Mouse (Mus musculus): ENCODE results near the gene Ptov1. TPM values are rescaled to one million over a fixed set of nuclear protein-coding genes. Genes with fewer than 3 reads are reported as not detected.

The Ptov1 gene
- total and polyA plus RNA-seq, 3 experiments = 46.4 to 168 TPM; not detected in 1

- Histone ChIP-seq H3K27me3 (ENCODE audit: control insufficient read depth in 1 of 2, insufficient read depth in 2 of 2, low read length in 2 of 2) (no peaks in the 10 kb centered on the region), H3K9me3 (replicated peaks; ENCODE audit: insufficient read depth, low read length) (no peaks in the 10 kb centered on the region), H3K79me2 (ENCODE audit: control insufficient read depth, insufficient read depth, low read length, poor library complexity) (no peaks in the 10 kb centered on the region), H3K4me1 (ENCODE audit: control insufficient read depth in 1 of 2, insufficient read depth in 2 of 2, low read length in 2 of 2) (no peaks in the 10 kb centered on the region), H3K27ac (ENCODE audit: control insufficient read depth, low read depth, low read length) (no peak overlapping the region), H3K36me3 (ENCODE audit: control insufficient read depth in 1 of 2, insufficient read depth in 2 of 2, low read length in 2 of 2) (peaks cover 0 to 1% of the 10 kb centered on the region in 2 experiments; a peak in 2 of 4 replicates), H3K9ac (ENCODE audit: control insufficient read depth, low read depth, low read length, poor library complexity, severe bottlenecking) (no peak overlapping the region), H3K4me3 (ENCODE audit: control insufficient read depth in 1 of 2, insufficient read depth in 1 of 2, low read depth in 2 of 2, low read length in 2 of 2) (no peak overlapping the region)
- TF ChIP-seq BHLHE40 (IDR thresholded peaks at IDR 0.05; ENCODE audit: borderline replicate concordance, low read depth, low read length) (no peak), ZC3H11A (IDR thresholded peaks at IDR 0.05; ENCODE audit: low read depth, low read length) (no peak), MAX (IDR thresholded peaks at IDR 0.05; ENCODE audit: low read length) (no peak), JUND (IDR thresholded peaks at IDR 0.05; ENCODE audit: low read depth, low read length) (no peak), ETS1 (IDR thresholded peaks at IDR 0.05; ENCODE audit: low read depth, low read length) (no peak), MYB (IDR thresholded peaks at IDR 0.05; ENCODE audit: low read depth, low read length) (no peak), GABPA (IDR thresholded peaks at IDR 0.05; ENCODE audit: low read depth, low read length) (no peak), TBP (IDR thresholded peaks at IDR 0.05; ENCODE audit: low read depth, low read length) (no peak), ZKSCAN1 (IDR thresholded peaks at IDR 0.05; ENCODE audit: low read depth, low read length) (no peak), E2F4 (IDR thresholded peaks at IDR 0.05; ENCODE audit: borderline replicate concordance, low read depth, low read length) (no peak), NRF1 (IDR thresholded peaks at IDR 0.05; ENCODE audit: insufficient read depth, low read depth, low read length, poor library complexity, severe bottlenecking) (no peak), CHD2 (IDR thresholded peaks at IDR 0.05; ENCODE audit: low read length) (no peak), USF1 (IDR thresholded peaks at IDR 0.05; ENCODE audit: low read depth, low read length) (no peak), TCF12 (IDR thresholded peaks at IDR 0.05; ENCODE audit: low read depth, low read length) (no peak), SIN3A (IDR thresholded peaks at IDR 0.05; ENCODE audit: low read length) (no peak), MAFK (IDR thresholded peaks at IDR 0.05; ENCODE audit: borderline replicate concordance, low read depth, low read length) (no peak), EP300 (IDR thresholded peaks at IDR 0.05; ENCODE audit: low read depth in 1 of 2, low read length in 2 of 2) (no peak)
- DNase-seq (ENCODE audit: low read depth, low spot score) = no peak
These were observed 45.7 kb upstream of the Ptov1 start for GRCm38 (mm10) chr7:44915314-44915713.

- H3K36me3 ChIP-seq (ENCODE audit: control insufficient read depth in 1 of 2, insufficient read depth in 2 of 2, low read length in 2 of 2) = peaks cover 0 to 1% of the 10 kb centered on the region in 2 experiments; a peak in 1 of 4 replicates
- TF ChIP-seq JUND (IDR thresholded peaks at IDR 0.05; ENCODE audit: low read depth, low read length) (no peak), USF1 (IDR thresholded peaks at IDR 0.05; ENCODE audit: low read depth, low read length) (no peak), TAL1 (IDR thresholded peaks at IDR 0.05; ENCODE audit: low read length) (no peak), ZMIZ1 (IDR thresholded peaks at IDR 0.05; ENCODE audit: low read depth, low read length) (no peak), CTCF (IDR thresholded peaks at IDR 0.05 in 2 of 3, conservative IDR thresholded peaks at IDR 0.05 in 1 of 3; ENCODE audit: control insufficient read depth in 1 of 3, insufficient read depth in 1 of 3, low read depth in 2 of 3, low read length in 3 of 3, poor library complexity in 1 of 3, severe bottlenecking in 1 of 3) (no peak), POLR2A (IDR thresholded peaks at IDR 0.05; ENCODE audit: control insufficient read depth in 1 of 2, insufficient read depth in 1 of 2, low read depth in 1 of 2, low read length in 2 of 2, poor library complexity in 1 of 2) (no peak)
- H3K9me3 ChIP-seq (replicated peaks; ENCODE audit: insufficient read depth, low read length) = no peaks in the 10 kb centered on the region
- no peak overlapping the region for H3K9ac ChIP-seq (ENCODE audit: control insufficient read depth, low read depth, low read length, poor library complexity, severe bottlenecking)
- no peak for DNase-seq (ENCODE audit: low read depth, low spot score)
- H3K27ac ChIP-seq (ENCODE audit: control insufficient read depth, low read depth, low read length) = no peak overlapping the region
- no peak overlapping the region for H3K4me3 ChIP-seq (ENCODE audit: control insufficient read depth in 1 of 2, insufficient read depth in 1 of 2, low read depth in 2 of 2, low read length in 2 of 2)
- H3K4me1 ChIP-seq (ENCODE audit: control insufficient read depth in 1 of 2, insufficient read depth in 2 of 2, low read length in 2 of 2) = no peaks in the 10 kb centered on the region
- no peaks in the 10 kb centered on the region for H3K79me2 ChIP-seq (ENCODE audit: control insufficient read depth, insufficient read depth, low read length, poor library complexity)
- H3K27me3 ChIP-seq (ENCODE audit: control insufficient read depth in 1 of 2, insufficient read depth in 2 of 2, low read length in 2 of 2) = no peaks in the 10 kb centered on the region
These were observed 44.8 kb upstream of the Ptov1 start for GRCm38 (mm10) chr7:44914396-44914795.
